Mouse (Mus musculus): ENCODE data around the gene Gdap1l1. TPM values are rescaled to one million over a fixed set of nuclear protein-coding genes. Genes with fewer than 3 reads are reported as not detected.

Gene Gdap1l1
- polyA plus RNA-seq, 1 experiment: 0.43 TPM

DNA sequence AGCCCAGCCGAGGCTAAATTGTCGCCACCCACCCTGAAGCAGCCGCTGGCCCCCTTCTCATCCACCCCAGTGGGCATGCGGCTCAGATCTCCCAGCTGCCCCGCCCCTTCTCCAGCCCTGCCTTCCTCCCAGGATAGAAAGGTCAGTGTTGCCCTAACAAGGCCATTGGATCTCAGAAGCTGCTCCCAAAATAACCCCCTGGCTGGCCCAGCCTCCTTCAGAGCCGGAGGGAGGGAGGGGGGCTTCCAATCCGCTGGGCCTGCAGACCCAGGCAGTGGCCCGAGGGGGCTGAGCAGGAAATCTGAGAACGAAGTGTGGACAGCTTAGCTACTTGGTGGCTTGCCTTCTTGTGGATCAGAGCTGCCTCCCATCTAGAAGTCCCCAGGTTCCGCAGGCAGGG lies 40.4 kb upstream of the Gdap1l1 start, which contains the start of gene Jph2:
Gene Jph2 (minus strand): TSS at position 89 of the 400 bp plus-strand sequence.
- TF ChIP-seq MYOG (IDR thresholded peaks at IDR 0.05; ENCODE audit: control insufficient read depth in 1 of 3, insufficient read depth in 1 of 3, insufficient read length in 2 of 3, low read depth in 2 of 3) (peak in 1 of 3 experiments; percentile 71), SRF (IDR thresholded peaks at IDR 0.05; ENCODE audit: control insufficient read depth, insufficient read length, low read depth) (peak; percentile 78), POLR2A (IDR thresholded peaks at IDR 0.05; ENCODE audit: insufficient read length, low read depth) (peak; percentile 79), MYOD1 (IDR thresholded peaks at IDR 0.05; ENCODE audit: control insufficient read depth in 1 of 3, insufficient read length in 2 of 3, low read depth in 2 of 3) (no peak), POLR2AphosphoS2 (IDR thresholded peaks at IDR 0.05; ENCODE audit: insufficient read length, low read depth) (peak; percentile 73)
- Histone ChIP-seq H3K36me3 (ENCODE audit: control insufficient read depth, insufficient read depth) (no peaks in the 10 kb centered on the region), H3K4me3 (peak within 1 kb of the TSS; percentile 89), H3ac (ENCODE audit: control insufficient read depth, insufficient read length) (peak within 1 kb of the TSS; percentile 21), H3K79me2 (ENCODE audit: control insufficient read depth, insufficient read depth) (peaks cover 49% of the 10 kb centered on the region), H3K27me3 (ENCODE audit: control insufficient read depth, insufficient read depth, insufficient read length) (no peaks in the 10 kb centered on the region), H3K4me2 (ENCODE audit: low read depth) (peak within 1 kb of the TSS; percentile 77)

DNA sequence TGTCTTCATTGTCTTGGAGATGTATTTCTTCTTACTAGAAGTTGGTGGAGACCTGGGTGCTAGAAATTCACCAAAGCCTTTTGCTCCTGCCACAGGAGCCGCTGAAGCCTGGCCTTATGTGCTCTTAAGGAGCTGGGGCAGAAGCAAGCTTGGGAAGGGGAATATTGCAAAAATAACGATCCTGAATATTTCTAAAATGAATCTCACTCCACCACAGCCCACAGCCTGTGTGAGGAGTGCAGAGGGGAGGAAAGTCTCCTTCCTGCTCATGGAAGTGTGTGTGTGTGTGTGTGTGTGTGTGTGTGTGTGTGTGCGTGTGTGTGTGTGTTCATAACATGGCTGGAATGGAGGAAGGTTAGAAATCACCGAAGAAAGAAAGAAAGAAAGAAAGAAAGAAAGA lies 39.5 kb upstream of the Gdap1l1 start:
- H3K4me3 ChIP-seq: peak overlapping the region; percentile 89
- TF ChIP-seq REST (IDR thresholded peaks at IDR 0.05; ENCODE audit: insufficient read depth, insufficient read length) (no peak), CEBPB (IDR thresholded peaks at IDR 0.05; ENCODE audit: insufficient read depth, poor library complexity, severe bottlenecking) (no peak), POLR2A (IDR thresholded peaks at IDR 0.05; ENCODE audit: insufficient read length, low read depth) (no peak), USF1 (IDR thresholded peaks at IDR 0.05; ENCODE audit: low read depth) (no peak), E2F4 (IDR thresholded peaks at IDR 0.05; ENCODE audit: insufficient read depth) (no peak), POLR2AphosphoS2 (IDR thresholded peaks at IDR 0.05; ENCODE audit: insufficient read length, low read depth) (no peak), SRF (IDR thresholded peaks at IDR 0.05; ENCODE audit: control insufficient read depth, insufficient read length, low read depth) (no peak), TCF3 (IDR thresholded peaks at IDR 0.05; ENCODE audit: insufficient read length, low read depth) (no peak), MYOD1 (IDR thresholded peaks at IDR 0.05; ENCODE audit: control insufficient read depth in 1 of 3, insufficient read length in 2 of 3, low read depth in 2 of 3) (no peak)
- H3K36me3 ChIP-seq (ENCODE audit: control insufficient read depth, insufficient read depth): no peaks in the 10 kb centered on the region
- no peak overlapping the region for H3ac ChIP-seq (ENCODE audit: control insufficient read depth, insufficient read length)
- no peaks in the 10 kb centered on the region for H3K27me3 ChIP-seq (ENCODE audit: control insufficient read depth, insufficient read depth, insufficient read length)
- peaks cover 40% of the 10 kb centered on the region for H3K79me2 ChIP-seq (ENCODE audit: control insufficient read depth, insufficient read depth)
- H3K4me2 ChIP-seq (ENCODE audit: low read depth): peak overlapping the region; percentile 77

DNA sequence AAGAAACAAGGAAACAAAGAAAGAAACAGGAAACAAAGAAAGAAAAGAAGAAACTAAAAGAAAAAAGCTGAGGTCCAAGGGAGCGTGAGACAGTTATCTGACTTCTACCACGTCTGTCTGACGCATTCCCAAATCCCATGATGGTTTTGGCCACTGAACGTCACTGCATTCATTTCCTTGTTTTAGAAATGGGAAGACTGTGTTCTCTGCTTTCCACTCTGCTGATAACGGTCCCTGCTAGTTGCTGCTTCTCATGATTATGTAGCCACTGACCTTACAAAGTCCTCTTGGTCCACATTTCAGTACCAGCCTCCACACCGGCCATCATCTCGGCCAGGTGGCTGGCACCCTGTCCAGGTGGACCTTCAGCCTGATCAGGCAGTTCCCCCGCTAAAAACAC lies 39.1 kb upstream of the Gdap1l1 start:
- Histone ChIP-seq H3K79me2 (ENCODE audit: control insufficient read depth, insufficient read depth) (peaks cover 36% of the 10 kb centered on the region), H3ac (ENCODE audit: control insufficient read depth, insufficient read length) (no peak overlapping the region), H3K4me2 (ENCODE audit: low read depth) (no peak overlapping the region), H3K4me3 (no peak overlapping the region), H3K27me3 (ENCODE audit: control insufficient read depth, insufficient read depth, insufficient read length) (no peaks in the 10 kb centered on the region), H3K36me3 (ENCODE audit: control insufficient read depth, insufficient read depth) (no peaks in the 10 kb centered on the region)
- no peak for TF ChIP-seq MYOD1 (IDR thresholded peaks at IDR 0.05; ENCODE audit: control insufficient read depth in 1 of 3, insufficient read length in 2 of 3, low read depth in 2 of 3)
- TF ChIP-seq TCF12 (IDR thresholded peaks at IDR 0.05; ENCODE audit: insufficient read depth, poor library complexity, severe bottlenecking): no peak
- no peak for TF ChIP-seq MAX (IDR thresholded peaks at IDR 0.05; ENCODE audit: low read depth)
- no peak for TF ChIP-seq E2F4 (IDR thresholded peaks at IDR 0.05; ENCODE audit: insufficient read depth)
- no peak for TF ChIP-seq CEBPB (IDR thresholded peaks at IDR 0.05; ENCODE audit: insufficient read depth, poor library complexity, severe bottlenecking)
- no peak for TF ChIP-seq MYOG (IDR thresholded peaks at IDR 0.05; ENCODE audit: control insufficient read depth in 1 of 3, insufficient read depth in 1 of 3, insufficient read length in 2 of 3, low read depth in 2 of 3)
- no peak for TF ChIP-seq POLR2A (IDR thresholded peaks at IDR 0.05; ENCODE audit: insufficient read length, low read depth)

DNA sequence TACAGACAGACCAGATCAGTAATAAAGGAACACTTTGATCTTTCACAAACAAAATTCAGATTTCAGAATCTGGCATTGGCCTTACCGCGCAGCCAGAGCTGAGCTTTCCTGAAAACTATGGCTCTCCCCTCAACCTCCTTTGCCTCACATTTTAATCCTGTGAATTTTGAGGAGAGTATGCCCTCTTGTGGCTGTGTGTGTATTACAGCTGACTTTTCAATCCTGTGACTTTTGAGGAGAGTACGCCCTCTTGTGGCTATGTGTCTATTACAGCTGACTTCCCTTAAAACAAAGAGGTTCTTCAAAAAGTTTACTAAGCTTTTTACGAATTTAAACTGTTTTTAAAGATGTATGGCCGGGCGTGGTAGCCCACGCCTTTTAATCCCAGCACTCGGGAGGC lies 37.1 kb upstream of the Gdap1l1 start:
- Histone ChIP-seq H3K4me3 (no peak overlapping the region), H3K4me2 (ENCODE audit: low read depth) (peak overlapping the region; percentile 39), H3K36me3 (ENCODE audit: control insufficient read depth, insufficient read depth) (no peaks in the 10 kb centered on the region), H3K79me2 (ENCODE audit: control insufficient read depth, insufficient read depth) (peaks cover 16% of the 10 kb centered on the region), H3ac (ENCODE audit: control insufficient read depth, insufficient read length) (no peak overlapping the region), H3K27me3 (ENCODE audit: control insufficient read depth, insufficient read depth, insufficient read length) (no peaks in the 10 kb centered on the region)
- no peak for TF ChIP-seq MYOD1 (IDR thresholded peaks at IDR 0.05; ENCODE audit: control insufficient read depth in 1 of 3, insufficient read length in 2 of 3, low read depth in 2 of 3)
- TF ChIP-seq POLR2A (IDR thresholded peaks at IDR 0.05; ENCODE audit: insufficient read length, low read depth): no peak
- TF ChIP-seq USF1 (IDR thresholded peaks at IDR 0.05; ENCODE audit: low read depth): no peak
- no peak for TF ChIP-seq REST (IDR thresholded peaks at IDR 0.05; ENCODE audit: insufficient read depth, insufficient read length)
- TF ChIP-seq MAX (IDR thresholded peaks at IDR 0.05; ENCODE audit: low read depth): no peak
- no peak for TF ChIP-seq TCF12 (IDR thresholded peaks at IDR 0.05; ENCODE audit: insufficient read depth, poor library complexity, severe bottlenecking)
- no peak for TF ChIP-seq POLR2AphosphoS2 (IDR thresholded peaks at IDR 0.05; ENCODE audit: insufficient read length, low read depth)
- no peak for TF ChIP-seq CEBPB (IDR thresholded peaks at IDR 0.05; ENCODE audit: insufficient read depth, poor library complexity, severe bottlenecking)
- TF ChIP-seq TCF3 (IDR thresholded peaks at IDR 0.05; ENCODE audit: insufficient read length, low read depth): no peak
- no peak for TF ChIP-seq SRF (IDR thresholded peaks at IDR 0.05; ENCODE audit: control insufficient read depth, insufficient read length, low read depth)
- TF ChIP-seq MYOG (IDR thresholded peaks at IDR 0.05; ENCODE audit: control insufficient read depth in 1 of 3, insufficient read depth in 1 of 3, insufficient read length in 2 of 3, low read depth in 2 of 3): no peak
- no peak for TF ChIP-seq E2F4 (IDR thresholded peaks at IDR 0.05; ENCODE audit: insufficient read depth)

DNA sequence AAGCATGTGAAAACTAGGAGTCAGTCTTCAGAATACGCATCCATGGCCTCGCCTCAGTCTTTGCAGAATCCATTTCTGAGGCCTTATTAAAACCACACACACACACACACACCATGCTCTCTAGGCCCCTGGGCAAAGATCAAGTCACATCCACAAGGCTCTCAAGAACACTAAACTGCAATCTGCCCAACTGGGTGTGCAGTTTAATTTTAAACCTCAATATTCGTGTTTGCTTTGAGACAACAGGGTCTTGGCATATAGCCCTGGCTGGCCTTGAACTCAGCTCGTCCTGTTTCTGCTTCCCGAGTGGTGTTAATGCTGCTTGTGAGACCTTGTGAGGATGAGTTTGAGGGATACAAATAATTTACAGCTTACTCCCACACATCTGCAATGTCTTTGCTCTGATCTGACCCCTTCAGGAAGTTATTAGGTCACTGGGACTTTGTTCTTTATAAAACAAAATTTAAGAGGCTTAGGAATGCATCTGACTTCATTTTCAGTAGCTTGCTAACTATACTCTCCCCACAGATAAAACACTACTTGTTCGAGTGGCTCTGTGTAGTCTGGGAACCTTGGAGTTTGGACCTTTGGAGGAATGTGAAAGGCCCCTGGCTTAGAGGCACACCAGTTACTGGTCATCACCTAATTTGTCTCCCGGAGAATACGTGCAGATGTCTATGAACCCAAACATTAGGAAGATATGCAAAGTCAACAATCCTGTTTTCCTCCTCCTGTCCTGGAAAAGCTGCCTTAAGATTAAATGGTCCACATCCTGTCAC lies 34.0 kb upstream of the Gdap1l1 start:
- no peak overlapping the region for H3K4me2 ChIP-seq (ENCODE audit: low read depth)
- H3K36me3 ChIP-seq (ENCODE audit: control insufficient read depth, insufficient read depth): peaks cover 19% of the 10 kb centered on the region
- H3K27me3 ChIP-seq (ENCODE audit: control insufficient read depth, insufficient read depth, insufficient read length): no peaks in the 10 kb centered on the region
- TF ChIP-seq POLR2AphosphoS2 (IDR thresholded peaks at IDR 0.05; ENCODE audit: insufficient read length, low read depth): peak; percentile 38
- no peak for TF ChIP-seq CEBPB (IDR thresholded peaks at IDR 0.05; ENCODE audit: insufficient read depth, poor library complexity, severe bottlenecking)
- no peak overlapping the region for H3ac ChIP-seq (ENCODE audit: control insufficient read depth, insufficient read length)
- H3K4me3 ChIP-seq: no peak overlapping the region
- H3K79me2 ChIP-seq (ENCODE audit: control insufficient read depth, insufficient read depth): no peaks in the 10 kb centered on the region

All from myocyte (in vitro differentiated cells).